Mouse (Mus musculus) midbrain, embryonic 16.5 days (tissue): ENCODE measurements around the gene Slc41a3. TPM values are rescaled to one million over a fixed set of nuclear protein-coding genes. Genes with fewer than 3 reads are reported as not detected.

Experiments
- ATAC-seq: fragments of 200-750 bp; cut with Nextera tagmentation; 2 replicates; pipeline ENCODE4 v1.8.0; 2017; ENCODE audit warnings: moderate TSS enrichment
- H3K27ac ChIP-seq: fragments of 300-500 bp; sonication (generic); 2 replicates; pipeline ENCODE4 v1.5.1; 2014; ENCODE audit warnings: mild to moderate bottlenecking, low read length, mixed read lengths
- H3K27me3 ChIP-seq: fragments of 300-500 bp; sonication (generic); 2 replicates; pipeline ENCODE4 v1.6.1; 2014; ENCODE audit warnings: low read depth, low read length, mixed read lengths; ENCODE audit not compliant: control insufficient read depth, insufficient read depth
- H3K36me3 ChIP-seq: fragments of 300-500 bp; sonication (generic); 2 replicates; pipeline ENCODE4 v1.6.1; 2014; ENCODE audit warnings: mild to moderate bottlenecking, low read length, moderate library complexity, mixed read lengths; ENCODE audit not compliant: control insufficient read depth, insufficient read depth
- H3K4me1 ChIP-seq: fragments of 300-500 bp; sonication (generic); 2 replicates; pipeline ENCODE4 v1.6.1; 2014; ENCODE audit warnings: mild to moderate bottlenecking, low read length, mixed read lengths; ENCODE audit not compliant: control insufficient read depth, insufficient read depth
- H3K4me2 ChIP-seq: fragments of 300-500 bp; sonication (generic); 2 replicates; pipeline ENCODE4 v1.6.1; 2014; ENCODE audit warnings: mild to moderate bottlenecking, low read length, mixed read lengths
- H3K4me3 ChIP-seq: fragments of 300-500 bp; sonication (generic); 2 replicates; pipeline ENCODE4 v1.5.1; 2014; ENCODE audit warnings: low read depth, mild to moderate bottlenecking, low read length, moderate library complexity, mixed read lengths
- H3K9ac ChIP-seq: fragments of 300-500 bp; sonication (generic); 2 replicates; pipeline ENCODE4 v1.6.1; 2014; ENCODE audit warnings: low read depth, low read length, mixed read lengths
- H3K9me3 ChIP-seq: fragments of 300-500 bp; sonication (generic); replicated peaks from 2 replicates; pipeline ENCODE4 v1.6.1; 2014; ENCODE audit warnings: mild to moderate bottlenecking, low read length, mixed read lengths; ENCODE audit not compliant: control insufficient read depth, poor library complexity, severe bottlenecking
- WGBS: fragments of 180-500 bp; shearing (Covaris S2); extraction: QIAGEN DNeasy Blood & Tissue Kit; methylation state at CpG from one replicate; pipeline ENCODE4 v1.1.7; 2014; 5-methylcytosine and 5-hydroxymethylcytosine counted together
- polyA plus RNA-seq: library from polyadenylated mRNA; unstranded; fragments of >200 nt; fragmentation: Nextera tagmentation; extraction: Ambion mirVana; gene quantifications from 2 replicates; pipeline ENCODE4 v1.2.1, GENCODE M21; 2015

Slc41a3 gene
- polyA plus RNA-seq, 1 experiment from 2014 or later: 8.1 TPM

GRCm38 (mm10) chr6:90662148-90662547 is 57.6 kb downstream of the Slc41a3 start:
- Histone ChIP-seq H3K9ac (no peak overlapping the region), H3K27ac (no peak overlapping the region), H3K4me1 (no peaks in the 10 kb centered on the region), H3K4me3 (no peak overlapping the region), H3K36me3 (peaks cover 36% of the 10 kb centered on the region), H3K27me3 (no peaks in the 10 kb centered on the region), H3K9me3 (no peaks in the 10 kb centered on the region), H3K4me2 (no peak overlapping the region)
- WGBS: 96% methylated on average over 5 of the region's 5 CpGs
- no peak for ATAC-seq

DNA sequence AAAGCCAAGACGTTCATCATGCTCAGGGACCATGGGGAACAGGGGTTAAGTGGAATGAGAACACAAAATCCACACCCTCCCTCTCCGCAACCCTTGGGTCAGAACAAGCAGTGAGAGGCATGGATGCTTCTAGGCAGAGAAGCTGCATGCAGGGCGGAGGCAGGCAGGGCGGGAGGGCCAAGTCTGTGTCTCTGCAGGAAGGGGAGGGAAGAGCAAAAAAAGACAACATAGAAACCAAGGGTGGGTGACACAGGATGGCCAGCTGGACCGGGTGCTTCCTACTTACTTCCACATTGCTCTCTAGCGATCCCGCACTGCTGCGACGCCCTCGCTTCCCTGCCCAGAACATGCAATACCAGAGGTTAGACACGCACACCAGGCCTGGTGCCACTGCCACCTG is 59.2 kb downstream of the Slc41a3 start:
- H3K4me2 ChIP-seq: no peak overlapping the region
- no peak overlapping the region for H3K9ac ChIP-seq
- H3K4me3 ChIP-seq: no peak overlapping the region
- no peaks in the 10 kb centered on the region for H3K27me3 ChIP-seq
- no peaks in the 10 kb centered on the region for H3K9me3 ChIP-seq
- 82% methylated on average over 11 of the region's 11 CpGs for WGBS
- H3K36me3 ChIP-seq: peaks cover 44% of the 10 kb centered on the region
- ATAC-seq: no peak
- no peaks in the 10 kb centered on the region for H3K4me1 ChIP-seq
- H3K27ac ChIP-seq: no peak overlapping the region

DNA sequence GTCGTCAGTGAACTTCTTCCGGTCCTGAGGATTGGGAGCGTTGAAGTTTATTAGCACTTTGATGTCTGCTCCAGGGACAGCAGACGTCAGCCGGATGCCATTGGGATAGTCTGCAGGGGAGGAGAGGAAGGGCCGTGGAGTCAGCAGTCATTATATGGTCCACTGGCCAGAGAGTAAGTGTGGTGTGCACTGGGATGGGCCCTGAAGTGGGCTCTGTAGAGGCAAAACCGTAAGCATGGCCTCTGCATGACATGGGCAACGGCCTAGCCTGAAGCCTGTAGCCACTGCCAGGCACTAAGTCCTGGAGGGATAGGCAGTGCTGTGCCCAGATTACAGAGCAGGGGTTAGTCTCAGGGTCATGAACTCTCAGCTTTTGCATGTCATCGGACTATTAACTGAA is 64.2 kb downstream of the Slc41a3 start:
- H3K27me3 ChIP-seq: no peaks in the 10 kb centered on the region
- H3K4me1 ChIP-seq: no peaks in the 10 kb centered on the region
- H3K9ac ChIP-seq: no peak overlapping the region
- no peak overlapping the region for H3K4me3 ChIP-seq
- WGBS: 87% methylated on average over 9 of the region's 9 CpGs
- H3K36me3 ChIP-seq: peaks cover 43% of the 10 kb centered on the region
- H3K9me3 ChIP-seq: no peaks in the 10 kb centered on the region
- ATAC-seq: no peak
- H3K27ac ChIP-seq: no peak overlapping the region
- no peak overlapping the region for H3K4me2 ChIP-seq

GRCm38 (mm10) chr6:90678759-90679158 is 74.2 kb downstream of the Slc41a3 start:
- Histone ChIP-seq H3K27ac (no peak overlapping the region), H3K9me3 (no peaks in the 10 kb centered on the region), H3K27me3 (no peaks in the 10 kb centered on the region), H3K9ac (no peak overlapping the region), H3K4me1 (no peaks in the 10 kb centered on the region), H3K36me3 (peaks cover 31% of the 10 kb centered on the region), H3K4me3 (no peak overlapping the region), H3K4me2 (no peak overlapping the region)
- no peak for ATAC-seq
- 44% methylated on average over 4 of the region's 4 CpGs for WGBS

DNA sequence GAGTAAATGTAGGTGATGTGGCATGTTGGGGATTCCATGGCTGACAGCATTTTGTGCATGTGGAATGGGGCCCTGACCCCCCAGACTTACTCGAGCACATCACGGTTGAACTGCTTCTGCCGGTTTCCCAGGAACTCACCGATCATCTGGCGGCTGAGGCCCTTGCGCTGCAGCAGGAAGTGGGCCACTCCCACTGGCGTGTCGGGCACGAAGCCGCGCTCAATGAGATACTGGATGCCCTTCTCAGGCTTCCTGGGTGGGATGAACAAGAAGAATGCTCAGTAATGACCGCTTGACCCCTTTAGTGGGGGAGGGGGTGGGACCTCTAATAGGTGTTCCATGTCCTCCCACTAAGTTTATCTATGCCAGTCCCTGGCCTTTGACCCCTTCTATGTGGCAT is 75.9 kb downstream of the Slc41a3 start:
- Histone ChIP-seq H3K36me3 (peaks cover 25% of the 10 kb centered on the region), H3K9me3 (no peaks in the 10 kb centered on the region), H3K4me3 (no peak overlapping the region), H3K27ac (no peak overlapping the region), H3K4me1 (no peaks in the 10 kb centered on the region), H3K27me3 (no peaks in the 10 kb centered on the region), H3K9ac (no peak overlapping the region), H3K4me2 (no peak overlapping the region)
- ATAC-seq: no peak
- 87% methylated on average over 12 of the region's 12 CpGs for WGBS

DNA sequence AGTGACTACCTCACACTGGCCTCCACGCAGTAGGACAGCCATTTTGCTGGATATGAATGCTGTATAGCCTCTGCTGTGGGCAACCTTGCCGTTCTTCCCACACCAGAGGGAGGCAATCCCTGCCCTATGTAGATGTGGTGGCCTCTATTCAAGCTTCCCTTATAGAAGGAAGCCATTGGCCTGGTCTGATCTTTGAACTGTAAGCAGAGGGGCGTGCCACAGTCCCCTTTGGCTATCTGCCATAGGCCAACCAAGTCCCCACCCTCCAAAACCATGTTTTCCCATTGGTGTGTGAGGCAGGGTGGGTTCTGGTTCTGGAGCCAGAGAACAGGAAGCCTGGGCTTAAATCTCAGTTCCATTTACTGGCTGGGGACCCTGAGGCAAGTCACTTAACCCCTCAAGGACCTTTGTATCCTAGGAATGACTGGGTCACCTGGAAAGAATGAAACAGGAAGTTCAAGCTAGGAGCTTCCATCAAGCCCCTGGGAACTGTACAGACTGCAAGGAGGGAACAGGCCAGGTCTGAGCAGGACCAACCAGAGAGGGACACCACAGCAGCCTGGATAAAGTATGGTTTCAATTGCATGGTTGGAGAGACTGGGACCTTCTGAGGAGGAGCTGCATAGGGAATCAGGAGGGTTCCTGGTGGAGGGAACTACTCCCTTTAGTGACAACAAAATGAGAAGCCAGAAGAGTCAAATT is 79.5 kb downstream of the Slc41a3 start:
- ATAC-seq: no peak; the same call in 1 of the 2 replicates
- Histone ChIP-seq H3K4me1 (0 out of 2 replicates have a peak, but pooled peaks cover 2% of the 10 kb centered on the region), H3K9ac (no peak overlapping the region), H3K27ac (no peak overlapping the region), H3K9me3 (no peaks in the 10 kb centered on the region), H3K4me2 (no peak overlapping the region), H3K36me3 (peaks cover 6% of the 10 kb centered on the region), H3K27me3 (no peaks in the 10 kb centered on the region), H3K4me3 (no peak overlapping the region)
- WGBS: 88% methylated on average over 3 of the region's 3 CpGs

- Histone ChIP-seq H3K27me3 (no peaks in the 10 kb centered on the region), H3K9ac (no peak overlapping the region), H3K4me2 (no peak overlapping the region), H3K36me3 (peaks cover 20% of the 10 kb centered on the region), H3K4me3 (no peak overlapping the region), H3K9me3 (no peaks in the 10 kb centered on the region), H3K27ac (no peak overlapping the region), H3K4me1 (0 out of 2 replicates have a peak, but pooled peaks cover 2% of the 10 kb centered on the region)
- no peak for ATAC-seq
- WGBS: 61% methylated on average over 1 of the region's 1 CpGs
Observed at GRCm38 (mm10) chr6:90686812-90687211, 82.3 kb downstream of the Slc41a3 start.

DNA sequence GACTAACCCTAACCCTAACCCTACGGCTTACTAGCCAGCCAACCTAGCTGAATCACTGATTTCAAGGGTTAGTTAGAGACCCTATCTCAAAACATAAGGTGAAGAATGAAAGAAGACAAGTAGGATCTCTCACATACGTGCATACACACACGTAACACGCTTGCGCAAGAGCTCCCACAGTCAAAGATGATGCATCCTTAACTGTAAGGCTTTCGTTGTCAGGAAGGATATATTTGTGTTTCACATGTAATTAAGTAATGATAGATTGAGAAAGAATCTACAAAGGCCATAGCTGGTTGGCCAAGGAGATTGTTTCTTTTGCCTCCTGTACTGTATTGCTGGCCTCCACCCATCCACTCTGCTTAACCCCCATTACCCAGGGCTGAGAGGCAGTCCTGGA is 83.5 kb downstream of the Slc41a3 start:
- H3K4me2 ChIP-seq: no peak overlapping the region
- H3K9me3 ChIP-seq: no peaks in the 10 kb centered on the region
- 97% methylated on average over 6 of the region's 6 CpGs for WGBS
- ATAC-seq: no peak
- no peaks in the 10 kb centered on the region for H3K27me3 ChIP-seq
- H3K4me3 ChIP-seq: no peak overlapping the region
- peaks cover 24% of the 10 kb centered on the region for H3K36me3 ChIP-seq
- H3K4me1 ChIP-seq: 0 out of 2 replicates have a peak, but pooled peaks cover 2% of the 10 kb centered on the region
- no peak overlapping the region for H3K9ac ChIP-seq
- no peak overlapping the region for H3K27ac ChIP-seq

DNA sequence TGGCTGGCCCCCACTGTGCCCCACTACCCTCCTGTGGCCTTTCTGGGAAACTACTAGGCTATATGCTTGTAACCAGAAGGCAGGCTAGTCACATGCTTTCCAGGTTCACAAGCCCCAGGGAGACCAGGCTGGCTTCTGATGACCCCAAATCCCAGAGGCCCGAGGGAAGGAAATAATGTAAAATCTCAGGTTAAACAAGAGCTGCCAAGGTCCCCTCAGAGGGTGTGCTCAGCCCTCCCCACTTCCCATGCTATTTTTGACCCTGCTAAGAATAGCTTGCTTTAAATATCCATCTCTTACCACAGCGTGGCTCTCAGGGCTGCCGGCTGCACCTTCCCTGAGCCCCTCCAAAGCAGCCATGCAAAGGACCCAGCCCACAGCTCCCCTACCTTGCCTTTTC is 84.2 kb downstream of the Slc41a3 start:
- H3K27ac ChIP-seq: no peak overlapping the region
- no peak for ATAC-seq
- H3K36me3 ChIP-seq: peaks cover 27% of the 10 kb centered on the region
- H3K4me1 ChIP-seq: 0 out of 2 replicates have a peak, but pooled peaks cover 2% of the 10 kb centered on the region
- WGBS: 86% methylated on average over 3 of the region's 3 CpGs
- no peak overlapping the region for H3K4me2 ChIP-seq
- H3K4me3 ChIP-seq: no peak overlapping the region
- H3K9ac ChIP-seq: no peak overlapping the region
- H3K9me3 ChIP-seq: no peaks in the 10 kb centered on the region
- H3K27me3 ChIP-seq: no peaks in the 10 kb centered on the region
